Mouse (Mus musculus): ENCODE results near the gene Gm21760.
"Not testable (repeated sequence)": the region's sequence is repeated elsewhere in the genome, so short reads cannot be mapped to it uniquely, and the experiment has no call there.

Gm21760 gene

DNA sequence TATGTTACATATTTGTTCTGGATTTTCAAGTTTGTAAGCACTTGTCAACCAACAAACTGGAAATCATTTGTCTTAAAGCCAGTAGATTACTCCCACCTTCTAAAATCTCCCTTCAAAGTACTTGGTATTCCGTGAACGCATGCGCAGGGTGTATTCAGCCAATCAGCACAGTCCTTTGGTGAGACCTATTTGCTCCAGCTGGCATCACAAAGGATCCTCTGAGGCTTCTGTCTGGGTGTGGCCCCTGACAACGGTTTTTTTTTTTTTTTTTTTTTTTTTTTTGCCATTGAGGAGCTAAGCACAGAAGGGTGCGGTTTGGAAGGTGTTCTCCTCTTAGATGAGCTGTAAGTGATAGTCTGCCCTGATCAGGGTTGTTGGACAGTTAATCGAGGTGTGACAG lies at the start of gene Gm21760:
Gene Gm21760, plus strand, starts transcription at position 301 of the 400 bp plus-strand sequence.
- not testable (repeated sequence) for DNase-seq (ENCODE audit: extremely low read depth, low read depth)
